Mouse (Mus musculus) thymus, adult 2 months (tissue): ENCODE data around the gene Srp68.

Experiments
- CTCF ChIP-seq: fragments of 200-500 bp; IDR thresholded peaks from 2 replicates; pipeline ENCODE4 v1.5.1; 2012; ENCODE audit warnings: mild to moderate bottlenecking, control low read depth, low read length, moderate library complexity, borderline replicate concordance; ENCODE audit not compliant: control insufficient read depth, poor library complexity, insufficient read depth; ENCODE audit errors: extremely low read depth
- POLR2A ChIP-seq: fragments of 200-500 bp; IDR thresholded peaks from 2 replicates; pipeline ENCODE4 v1.6.1; 2012; ENCODE audit warnings: mild to moderate bottlenecking, low read length, control low read depth, moderate library complexity; ENCODE audit not compliant: control insufficient read depth, poor library complexity, insufficient read depth; ENCODE audit errors: extremely low read depth

- TF ChIP-seq CTCF (no peak), POLR2A (no peak)
These were observed 61.2 kb downstream of the Srp68 start for GRCm38 (mm10) chr11:116212847-116213246.
